Mouse (Mus musculus) liver, adult 2 months (tissue): Measurements from ENCODE around the gene Gm8947.

Experiments
- CTCF ChIP-seq: fragments of 200-500 bp; IDR thresholded peaks from 2 replicates; pipeline ENCODE4 v1.5.1; 2011; ENCODE audit warnings: low read depth, low read length, control low read depth
- POLR2A ChIP-seq: fragments of 200-500 bp; IDR thresholded peaks from 2 replicates; pipeline ENCODE4 v1.6.1; 2011; ENCODE audit warnings: low read length, control low read depth; ENCODE audit not compliant: insufficient read depth; ENCODE audit errors: extremely low read depth

DNA sequence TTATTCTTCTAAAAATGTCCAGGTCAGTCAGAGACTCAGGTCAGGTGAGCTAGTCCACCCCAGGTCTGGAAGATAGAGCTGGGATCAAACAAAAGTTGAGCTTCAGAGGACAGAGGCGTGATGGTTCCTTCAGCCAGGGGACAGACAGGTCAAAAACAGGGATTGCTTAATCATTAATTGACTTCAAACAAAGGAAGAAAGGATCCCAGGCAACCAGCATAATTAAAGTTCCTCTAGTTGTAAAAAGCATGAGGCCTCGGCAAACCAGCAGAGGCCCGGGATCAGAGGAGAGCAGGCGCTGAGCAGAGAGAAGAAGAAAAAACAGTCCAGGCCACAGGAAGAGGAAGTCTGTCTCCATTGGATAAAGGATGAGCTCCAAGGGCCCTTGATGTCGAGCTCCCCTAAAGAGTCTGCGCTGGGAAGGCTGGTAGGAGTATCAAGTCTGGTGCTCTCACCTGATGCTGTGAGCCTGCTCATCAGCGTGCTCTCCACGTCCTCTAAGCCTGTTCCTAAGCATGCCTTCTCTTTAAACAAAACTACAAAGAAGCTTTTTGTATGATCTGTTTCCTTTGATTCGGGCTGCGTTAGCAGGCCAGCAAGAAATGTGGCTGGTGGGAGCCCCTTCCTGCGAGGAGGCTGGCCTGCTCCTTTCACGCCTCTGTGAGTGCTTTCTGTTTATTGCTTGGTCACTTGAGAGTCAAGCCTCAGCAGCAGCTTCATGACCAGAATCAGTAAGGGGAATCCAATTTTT lies 24.7 kb upstream of the Gm8947 start:
- TF ChIP-seq CTCF = no peak
- no peak for TF ChIP-seq POLR2A
